Mouse (Mus musculus): ENCODE measurements around the gene Dck. TPM values are rescaled to one million over a fixed set of nuclear protein-coding genes. Genes with fewer than 3 reads are reported as not detected.

Dck gene
- total and polyA plus RNA-seq, 3 experiments = 13.6 to 21.4 TPM; not detected in 1

- peak; percentile 4 for DNase-seq (ENCODE audit: low read depth, low spot score)
- no peak overlapping the region for H3K4me3 ChIP-seq (ENCODE audit: control insufficient read depth in 1 of 2, insufficient read depth in 1 of 2, low read depth in 2 of 2, low read length in 2 of 2)
- H3K27ac ChIP-seq (ENCODE audit: control insufficient read depth, low read depth, low read length) = no peak overlapping the region
- H3K36me3 ChIP-seq (ENCODE audit: control insufficient read depth in 1 of 2, insufficient read depth in 2 of 2, low read length in 2 of 2) = no peaks in the 10 kb centered on the region
- no peak for TF ChIP-seq TCF12 (IDR thresholded peaks at IDR 0.05; ENCODE audit: low read depth, low read length)
- no peak for TF ChIP-seq TBP (IDR thresholded peaks at IDR 0.05; ENCODE audit: low read depth, low read length)
- no peak for TF ChIP-seq ZKSCAN1 (IDR thresholded peaks at IDR 0.05; ENCODE audit: low read depth, low read length)
- no peak for TF ChIP-seq POLR2AphosphoS2 (IDR thresholded peaks at IDR 0.05; ENCODE audit: low read length)
- TF ChIP-seq GABPA (IDR thresholded peaks at IDR 0.05; ENCODE audit: low read depth, low read length) = no peak
- TF ChIP-seq MAX (IDR thresholded peaks at IDR 0.05; ENCODE audit: low read length) = no peak
- TF ChIP-seq MAFK (IDR thresholded peaks at IDR 0.05; ENCODE audit: borderline replicate concordance, low read depth, low read length) = no peak
- TF ChIP-seq EP300 (IDR thresholded peaks at IDR 0.05; ENCODE audit: low read depth in 1 of 2, low read length in 2 of 2) = no peak
- TF ChIP-seq ETS1 (IDR thresholded peaks at IDR 0.05; ENCODE audit: low read depth, low read length) = no peak
- no peak for TF ChIP-seq POLR2AphosphoS5 (IDR thresholded peaks at IDR 0.05; ENCODE audit: borderline replicate concordance, low read depth, low read length)
- TF ChIP-seq USF1 (IDR thresholded peaks at IDR 0.05; ENCODE audit: low read depth, low read length) = no peak
- TF ChIP-seq POLR2A (IDR thresholded peaks at IDR 0.05; ENCODE audit: control insufficient read depth in 1 of 2, insufficient read depth in 1 of 2, low read depth in 1 of 2, low read length in 2 of 2, poor library complexity in 1 of 2) = no peak
- TF ChIP-seq E2F4 (IDR thresholded peaks at IDR 0.05; ENCODE audit: borderline replicate concordance, low read depth, low read length) = no peak
- no peak for TF ChIP-seq MAZ (IDR thresholded peaks at IDR 0.05; ENCODE audit: low read depth, low read length)
- TF ChIP-seq ZNF384 (IDR thresholded peaks at IDR 0.05; ENCODE audit: low read depth, low read length) = no peak
- TF ChIP-seq MXI1 (IDR thresholded peaks at IDR 0.05; ENCODE audit: low read depth, low read length) = no peak
- TF ChIP-seq BHLHE40 (IDR thresholded peaks at IDR 0.05; ENCODE audit: borderline replicate concordance, low read depth, low read length) = no peak
- TF ChIP-seq MYB (IDR thresholded peaks at IDR 0.05; ENCODE audit: low read depth, low read length) = no peak
- no peak for TF ChIP-seq HCFC1 (IDR thresholded peaks at IDR 0.05; ENCODE audit: low read depth, low read length)
- no peak for TF ChIP-seq GATA1 (IDR thresholded peaks at IDR 0.05; ENCODE audit: low read depth, low read length)
- no peaks in the 10 kb centered on the region for H3K4me1 ChIP-seq (ENCODE audit: control insufficient read depth in 1 of 2, insufficient read depth in 2 of 2, low read length in 2 of 2)
- H3K27me3 ChIP-seq (ENCODE audit: control insufficient read depth in 1 of 2, insufficient read depth in 2 of 2, low read length in 2 of 2) = no peaks in the 10 kb centered on the region; a peak in 1 of 4 replicates
- no peaks in the 10 kb centered on the region for H3K9me3 ChIP-seq (replicated peaks; ENCODE audit: insufficient read depth, low read length)
- no peak overlapping the region for H3K9ac ChIP-seq (ENCODE audit: control insufficient read depth, low read depth, low read length, poor library complexity, severe bottlenecking)
- H3K79me2 ChIP-seq (ENCODE audit: control insufficient read depth, insufficient read depth, low read length, poor library complexity) = no peaks in the 10 kb centered on the region
Measured at GRCm38 (mm10) chr5:88831935-88832334, 67.1 kb downstream of the Dck start.

Other genes starting within 250 kb of the Dck start
- gene Jchain, start 237.1 kb upstream of the Dck start, total RNA-seq (2012; rRNA removed) = not detected in 2 replicates
- gene Jchain, start 237.1 kb upstream of the Dck start, polyA plus RNA-seq (2012; ENCODE audit: insufficient read depth in 1 of 2, insufficient read length in 2 of 2, low read depth in 1 of 2, low replicate concordance in 2 of 2, missing spikeins in 1 of 2) = not detected
- 44.7 and 48.4 TPM in 2 replicates for gene Utp3, start 210.5 kb upstream of the Dck start, total RNA-seq (2012; rRNA removed)
- 100 to 1,000 TPM in 1 of 2 experiments, 10 to 100 TPM in 1; 73.9 to 120 TPM for gene Utp3, start 210.5 kb upstream of the Dck start, polyA plus RNA-seq (2012; ENCODE audit: insufficient read depth in 1 of 2, insufficient read length in 2 of 2, low read depth in 1 of 2, low replicate concordance in 2 of 2, missing spikeins in 1 of 2)
- 3.2 and 3.7 TPM in 2 replicates for gene Rufy3, start 200.0 kb upstream of the Dck start, total RNA-seq (2012; rRNA removed)
- gene Rufy3, start 200.0 kb upstream of the Dck start, polyA plus RNA-seq (2012; ENCODE audit: insufficient read depth in 1 of 2, insufficient read length in 2 of 2, low read depth in 1 of 2, low replicate concordance in 2 of 2, missing spikeins in 1 of 2) = 1 to 10 TPM in 1 of 2 experiments, not detected in 1; 5.7 TPM
- 49.4 and 50.0 TPM in 2 replicates for gene Grsf1, start 88.8 kb upstream of the Dck start, total RNA-seq (2012; rRNA removed)
- gene Grsf1, start 88.8 kb upstream of the Dck start, polyA plus RNA-seq (2012; ENCODE audit: insufficient read depth in 1 of 2, insufficient read length in 2 of 2, low read depth in 1 of 2, low replicate concordance in 2 of 2, missing spikeins in 1 of 2) = 10 to 100 TPM in 1 of 2 experiments, not detected in 1; 62.8 TPM
- gene Mob1b, start 44.1 kb upstream of the Dck start, total RNA-seq (2012; rRNA removed) = 14.0 TPM in 2 replicates
- gene Mob1b, start 44.1 kb upstream of the Dck start, polyA plus RNA-seq (2012; ENCODE audit: insufficient read depth in 1 of 2, insufficient read length in 2 of 2, low read depth in 1 of 2, low replicate concordance in 2 of 2, missing spikeins in 1 of 2) = 10 to 100 TPM in 1 of 2 experiments, not detected in 1; 12.2 TPM
- gene Slc4a4, start 121.8 kb downstream of the Dck start, total RNA-seq (2012; rRNA removed) = not detected in 2 replicates
- not detected for gene Slc4a4, start 121.8 kb downstream of the Dck start, polyA plus RNA-seq (2012; ENCODE audit: insufficient read depth in 1 of 2, insufficient read length in 2 of 2, low read depth in 1 of 2, low replicate concordance in 2 of 2, missing spikeins in 1 of 2)

Measured in MEL (cell line).